Mouse (Mus musculus) kidney, postnatal 0 days (tissue): ENCODE data around the gene Csnk1g2. TPM values are rescaled to one million over a fixed set of nuclear protein-coding genes. Genes with fewer than 3 reads are reported as not detected.
A peak's percentile ranks its signal among the peaks of the same experiment; 100 is the strongest.

Source experiments
- ATAC-seq: fragments of 200-750 bp; cut with Nextera tagmentation; replicated peaks from 2 replicates; pipeline ENCODE4 v1.8.0; 2017; ENCODE audit warnings: low read depth, moderate number of reproducible peaks, moderate TSS enrichment, moderate library complexity; ENCODE audit not compliant: low FRiP score
- DNase-seq: peaks from one replicate; pipeline ENCODE4 v3.0.0-alpha.2; 2016; ENCODE audit warnings: low spot score
- H3K27ac ChIP-seq: fragments of 300-500 bp; sonication (generic); 2 replicates; pipeline ENCODE4 v1.5.1; 2014; ENCODE audit warnings: mild to moderate bottlenecking
- H3K27me3 ChIP-seq: fragments of 300-500 bp; sonication (generic); 2 replicates; pipeline ENCODE4 v1.6.1; 2014; ENCODE audit warnings: low read length, mixed read lengths; ENCODE audit not compliant: insufficient read depth
- H3K36me3 ChIP-seq: fragments of 300-500 bp; sonication (generic); 2 replicates; pipeline ENCODE4 v1.6.1; 2014; ENCODE audit warnings: low read length, mixed read lengths; ENCODE audit not compliant: insufficient read depth
- H3K4me1 ChIP-seq: fragments of 300-500 bp; sonication (generic); replicated peaks from 2 replicates; pipeline ENCODE4 v1.6.1; 2014; ENCODE audit warnings: antibody characterized with exemption, low read length, mixed read lengths; ENCODE audit not compliant: insufficient read depth
- H3K4me2 ChIP-seq: fragments of 300-500 bp; sonication (generic); 2 replicates; pipeline ENCODE4 v1.6.1; 2014; ENCODE audit warnings: mild to moderate bottlenecking, low read length, moderate library complexity, mixed read lengths
- H3K4me3 ChIP-seq: fragments of 300-500 bp; sonication (generic); replicated peaks from 2 replicates; pipeline ENCODE4 v1.5.1; 2014; ENCODE audit warnings: low read depth, low read length
- H3K9ac ChIP-seq: fragments of 300-500 bp; sonication (generic); 2 replicates; pipeline ENCODE4 v1.6.1; 2014; ENCODE audit warnings: low read depth, low read length
- H3K9me3 ChIP-seq: fragments of 300-500 bp; sonication (generic); replicated peaks from 2 replicates; pipeline ENCODE4 v1.6.1; 2016; ENCODE audit warnings: low read length, inconsistent platforms, mixed read lengths
- CTCF ChIP-seq: IDR thresholded peaks from 2 replicates; pipeline ENCODE4 v1.5.1; 2016; ENCODE audit warnings: antibody characterized with exemption, low read depth, mild to moderate bottlenecking, moderate library complexity
- WGBS: fragments of 180-500 bp; shearing (Covaris S2); extraction: QIAGEN DNeasy Blood & Tissue Kit; methylation state at CpG from one replicate; pipeline ENCODE4 v1.1.7; 2014; 5-methylcytosine and 5-hydroxymethylcytosine counted together
- polyA plus RNA-seq: library from polyadenylated mRNA; unstranded; fragments of >200 nt; fragmentation: Nextera tagmentation; extraction: Ambion mirVana; gene quantifications from 2 replicates; pipeline ENCODE4 v1.2.1, GENCODE M21; 2015

Csnk1g2 gene
- polyA plus RNA-seq, 1 experiment from 2014 or later = 137 TPM

DNA sequence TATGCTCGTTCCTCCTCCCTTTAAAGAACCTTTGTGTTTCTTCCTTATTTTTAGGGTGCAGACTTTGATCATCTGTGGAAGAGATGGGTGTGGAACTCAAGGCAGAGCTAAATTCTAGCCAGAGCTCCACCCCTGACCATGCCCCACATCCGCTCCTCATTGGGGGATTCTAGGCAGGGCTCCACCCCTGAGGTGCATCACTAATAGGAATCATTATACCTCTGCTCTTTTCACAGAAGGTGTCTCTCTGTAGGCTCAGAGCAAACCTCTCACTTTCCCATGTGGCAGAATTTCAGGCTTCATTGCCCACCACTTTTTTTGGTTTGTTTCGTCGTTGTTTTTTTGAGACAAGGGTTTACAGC is 36.2 kb downstream of the Csnk1g2 start:
- WGBS = 53% methylated on average over 4 of the region's 4 CpGs
- Histone ChIP-seq H3K9me3 (no peaks in the 10 kb centered on the region), H3K4me2 (peak overlapping the region; percentile 44; the same call in 1 of the 2 replicates), H3K9ac (no peak overlapping the region), H3K27ac (0 out of 2 replicates have a peak overlapping the region, but pooled peaks have one; percentile 4), H3K36me3 (no peaks in the 10 kb centered on the region), H3K27me3 (no peaks in the 10 kb centered on the region), H3K4me3 (no peak overlapping the region), H3K4me1 (peaks cover 30% of the 10 kb centered on the region; the same call in 1 of the 2 replicates)
- DNase-seq = no peak
- ATAC-seq = no peak
- no peak for TF ChIP-seq CTCF

GRCm38 (mm10) chr10:80659213-80659612 is 36.6 kb downstream of the Csnk1g2 start:
- H3K9ac ChIP-seq = no peak overlapping the region
- H3K9me3 ChIP-seq = no peaks in the 10 kb centered on the region
- H3K27ac ChIP-seq = 0 out of 2 replicates have a peak overlapping the region, but pooled peaks have one; percentile 4
- H3K36me3 ChIP-seq = no peaks in the 10 kb centered on the region
- no peaks in the 10 kb centered on the region for H3K27me3 ChIP-seq
- H3K4me2 ChIP-seq = peak overlapping the region; percentile 44
- peaks cover 34% of the 10 kb centered on the region; the same call in 1 of the 2 replicates for H3K4me1 ChIP-seq
- WGBS = 13% methylated on average over 10 of the region's 10 CpGs
- ATAC-seq = no peak
- DNase-seq = peak; percentile 92
- no peak overlapping the region; the same call in 1 of the 2 replicates for H3K4me3 ChIP-seq
- peak; percentile 79 for TF ChIP-seq CTCF

DNA sequence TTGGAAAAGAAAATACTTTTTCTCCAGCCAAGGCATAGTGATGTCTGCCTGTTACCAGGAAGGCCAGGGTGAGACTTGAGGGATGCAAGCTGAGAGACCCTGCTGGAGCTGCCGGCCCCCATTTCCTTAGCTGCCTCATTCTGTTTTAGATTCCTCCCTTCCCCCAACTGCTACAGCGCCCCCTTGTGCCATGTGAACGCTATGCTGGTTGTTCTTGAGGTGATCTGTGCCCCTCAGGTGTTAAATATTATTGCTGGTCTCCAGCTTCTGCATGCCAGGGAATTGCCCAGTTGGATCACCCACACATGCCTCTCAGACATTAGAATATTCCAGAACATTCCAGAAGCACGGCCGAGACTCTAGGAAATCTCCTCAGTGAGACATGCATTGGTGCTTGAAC is 38.5 kb downstream of the Csnk1g2 start:
- Histone ChIP-seq H3K36me3 (peaks cover under 1% of the 10 kb centered on the region), H3K9me3 (no peaks in the 10 kb centered on the region), H3K4me2 (no peak overlapping the region), H3K9ac (no peak overlapping the region), H3K27ac (no peak overlapping the region), H3K27me3 (no peaks in the 10 kb centered on the region), H3K4me1 (peaks cover 39% of the 10 kb centered on the region), H3K4me3 (no peak overlapping the region)
- ATAC-seq = no peak
- peak; percentile 78 for TF ChIP-seq CTCF
- 25% methylated on average over 5 of the region's 5 CpGs for WGBS
- peak; percentile 78 for DNase-seq

- H3K4me2 ChIP-seq = no peak overlapping the region
Observed at GRCm38 (mm10) chr10:80663485-80664196, 41.0 kb downstream of the Csnk1g2 start.

GRCm38 (mm10) chr10:80664197-80665015 is 41.8 kb downstream of the Csnk1g2 start:
- DNase-seq = peak; percentile 93
- H3K4me3 ChIP-seq = 0 out of 2 replicates have a peak overlapping the region, but pooled peaks have one; percentile 11

More at GRCm38 (mm10) chr10:80663485-80664196, 41.0 kb downstream of the Csnk1g2 start:
- H3K4me1 ChIP-seq = peaks cover 42% of the 10 kb centered on the region
- peaks cover 22% of the 10 kb centered on the region for H3K36me3 ChIP-seq
- no peak for TF ChIP-seq CTCF
- no peak overlapping the region for H3K4me3 ChIP-seq
- 31% methylated on average over 5 of the region's 5 CpGs for WGBS
- DNase-seq = no peak
- H3K27me3 ChIP-seq = no peaks in the 10 kb centered on the region
- no peaks in the 10 kb centered on the region for H3K9me3 ChIP-seq
- H3K27ac ChIP-seq = peak overlapping the region; percentile 93
- ATAC-seq = no peak
- 0 out of 2 replicates have a peak overlapping the region, but pooled peaks have one; percentile 27 for H3K9ac ChIP-seq

GRCm38 (mm10) chr10:80665016-80665380 is 42.4 kb downstream of the Csnk1g2 start:
- H3K4me1 ChIP-seq = peaks cover 39% of the 10 kb centered on the region
- 0 out of 2 replicates have a peak overlapping the region, but pooled peaks have one; percentile 11 for H3K4me3 ChIP-seq
- WGBS = 9% methylated on average over 10 of the region's 10 CpGs
- no peak for TF ChIP-seq CTCF
- H3K9ac ChIP-seq = no peak overlapping the region
- peak overlapping the region; percentile 93 for H3K27ac ChIP-seq
- peak; percentile 52 for ATAC-seq
- H3K36me3 ChIP-seq = peaks cover 35% of the 10 kb centered on the region
- DNase-seq = peak; percentile 85
- peak overlapping the region; percentile 44 for H3K4me2 ChIP-seq
- no peaks in the 10 kb centered on the region for H3K9me3 ChIP-seq
- H3K27me3 ChIP-seq = no peaks in the 10 kb centered on the region

More at GRCm38 (mm10) chr10:80664197-80665015, 41.8 kb downstream of the Csnk1g2 start:
- peak; percentile 77 for ATAC-seq
- TF ChIP-seq CTCF = peak; percentile 12; the same call in 1 of the 2 replicates
- Histone ChIP-seq H3K36me3 (peaks cover 29% of the 10 kb centered on the region), H3K27ac (peak overlapping the region; percentile 93), H3K4me1 (peaks cover 39% of the 10 kb centered on the region), H3K27me3 (no peaks in the 10 kb centered on the region), H3K4me2 (peak overlapping the region; percentile 44), H3K9me3 (no peaks in the 10 kb centered on the region), H3K9ac (peak overlapping the region; percentile 24; the same call in 1 of the 2 replicates)
- 8% methylated on average over 16 of the region's 16 CpGs for WGBS
